Mouse (Mus musculus) heart, adult 8-10 months (tissue): ENCODE results near the gene Nuak2. TPM values are rescaled to one million over a fixed set of nuclear protein-coding genes. Genes with fewer than 3 reads are reported as not detected.
"Not testable (repeated sequence)": the region's sequence is repeated elsewhere in the genome, so short reads cannot be mapped to it uniquely, and the experiment has no call there.

ENCODE experiments used
- DNase-seq: peaks from one replicate; pipeline ENCODE4 v3.0.0; 2022; ENCODE audit warnings: low spot score
- total RNA-seq, 4 experiments: library from RNA; stranded (reverse); gene quantifications; 2 replicates each; pipeline ENCODE4 v1.2.4; 2022

Nuak2 gene
- 1 to 10 TPM; 3.8 to 5.2 (median 4.0) TPM for total RNA-seq

GRCm38 (mm10) chr1:132315889-132316624 lies at the start of gene Nuak2:
Gene Nuak2, plus strand, starts transcription at chr1:132316126.
- DNase-seq = peak; percentile 92

DNA sequence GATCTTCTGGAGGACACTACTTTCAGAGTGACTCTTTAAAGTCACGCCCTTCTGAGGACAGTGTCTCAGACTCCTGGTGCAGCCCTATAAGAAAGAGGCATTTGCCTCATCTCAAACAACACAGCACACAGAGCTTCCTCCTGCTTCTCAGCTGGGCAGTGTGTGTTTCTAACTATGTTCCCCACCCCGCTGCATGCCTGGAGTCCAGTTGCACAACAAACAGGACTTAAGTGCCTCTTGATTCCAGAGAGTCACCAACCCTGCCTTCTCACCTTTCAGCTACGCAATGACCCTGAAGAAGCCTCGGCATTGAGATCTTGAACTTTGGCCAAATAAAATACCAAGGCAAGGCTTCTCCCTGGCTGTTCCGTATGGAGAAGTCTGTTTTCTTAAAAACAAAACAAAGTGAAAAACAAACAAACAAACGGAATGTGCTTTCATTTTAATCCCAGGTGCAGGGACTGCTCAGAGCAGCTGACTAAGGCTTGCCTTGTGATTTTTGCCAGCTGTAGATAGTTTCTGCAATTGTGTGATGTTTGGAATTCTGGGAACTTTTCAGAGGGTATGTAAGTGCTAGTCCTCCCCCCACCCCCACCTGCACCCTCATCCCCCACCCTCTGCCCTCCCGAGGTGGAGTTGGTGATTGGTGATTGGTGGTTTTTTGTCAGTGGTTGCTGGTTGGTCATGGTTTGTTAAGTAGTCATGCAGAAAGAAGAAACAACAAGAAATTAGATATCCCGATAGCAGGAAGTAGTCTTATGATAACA lies 49.0 kb upstream of the Nuak2 start:
- no peak for DNase-seq

GRCm38 (mm10) chr1:132267959-132268358 lies 48.0 kb upstream of the Nuak2 start:
- no peak for DNase-seq

DNA sequence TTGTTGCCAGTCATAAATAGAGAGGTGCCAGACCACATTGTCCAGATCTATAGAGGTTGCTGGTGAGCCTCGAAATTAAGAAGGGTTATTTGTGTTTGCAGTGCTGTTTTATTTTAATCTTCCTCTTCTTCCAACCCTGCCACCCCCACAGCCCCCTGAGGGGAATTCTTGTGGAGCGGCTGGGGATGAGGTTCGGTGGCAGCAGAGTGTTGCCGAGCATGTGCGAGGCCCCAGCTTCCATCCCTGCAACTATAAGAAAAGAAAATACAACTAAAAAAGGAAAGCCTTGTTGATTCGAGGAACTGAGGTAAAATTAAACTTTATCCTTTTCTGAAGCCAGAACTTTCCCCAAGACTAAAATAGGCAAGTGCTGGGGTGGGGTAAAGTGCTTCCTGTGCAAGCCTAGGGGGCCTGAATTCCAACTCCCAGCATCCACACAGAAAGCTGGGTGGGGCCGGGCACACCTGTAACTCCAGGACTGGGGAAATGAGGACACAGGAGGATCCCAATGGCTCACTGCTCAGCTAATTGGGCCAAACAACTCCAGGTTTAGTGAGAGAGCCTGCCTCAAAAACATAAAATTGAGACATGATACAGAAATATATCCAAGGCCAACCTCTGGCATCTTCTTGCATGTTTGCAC lies 47.4 kb upstream of the Nuak2 start:
- DNase-seq = no peak

- DNase-seq = no peak
Observed at GRCm38 (mm10) chr1:132271237-132271636, 44.7 kb upstream of the Nuak2 start.

DNA sequence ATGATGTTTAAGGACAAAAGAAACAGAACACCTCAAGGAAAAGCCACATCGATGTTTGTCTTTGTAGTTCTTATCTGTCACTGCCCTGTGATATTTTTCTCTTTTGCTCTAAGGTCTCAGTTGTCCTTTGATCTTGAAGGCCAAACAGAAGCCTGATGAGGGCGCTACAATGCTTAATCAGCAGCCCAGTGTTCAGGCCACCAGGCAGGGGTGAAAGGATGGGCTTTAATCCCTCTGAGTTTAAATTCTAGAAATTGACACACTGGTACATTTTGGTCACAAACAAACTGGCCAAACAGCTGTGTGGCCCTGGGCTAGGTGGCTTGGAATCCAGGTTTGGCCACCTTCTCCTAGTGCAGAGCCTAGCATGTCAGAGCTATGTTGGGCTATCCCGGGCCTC lies 39.2 kb upstream of the Nuak2 start:
- no peak for DNase-seq

GRCm38 (mm10) chr1:132277124-132277523 lies 38.8 kb upstream of the Nuak2 start:
- no peak for DNase-seq

GRCm38 (mm10) chr1:132280636-132281035 lies 35.3 kb upstream of the Nuak2 start:
- not testable (repeated sequence) for DNase-seq

DNA sequence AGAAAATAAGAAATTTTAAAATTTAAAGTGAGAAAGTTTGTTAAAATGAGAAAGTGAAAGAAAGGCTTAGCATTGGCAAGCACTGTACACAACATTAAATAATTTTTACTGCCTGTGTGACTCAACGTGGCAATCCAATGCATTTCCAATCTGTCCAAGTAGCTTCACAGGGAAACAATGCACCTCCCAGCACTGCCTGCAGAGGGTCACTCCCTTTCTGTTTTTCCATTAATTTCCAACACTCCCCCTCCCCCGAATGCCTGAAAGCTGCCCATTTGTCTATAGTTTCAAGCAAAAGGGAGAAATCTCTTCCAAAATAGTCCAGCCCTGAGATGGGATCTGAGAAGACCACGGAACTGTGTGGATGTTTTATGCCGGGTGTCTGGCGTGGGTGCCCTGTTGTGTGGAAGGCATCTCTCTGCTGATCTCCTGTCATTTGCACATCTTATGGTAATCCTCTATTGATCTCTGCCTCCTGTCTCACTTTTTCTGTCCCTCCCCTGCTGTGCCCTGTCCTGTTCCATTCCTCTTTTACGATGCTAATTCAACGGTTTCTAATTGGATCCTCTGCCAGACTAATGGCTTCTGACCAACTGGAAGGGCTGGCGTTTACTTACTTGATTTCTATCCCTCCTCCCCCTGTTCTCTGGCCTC lies 34.3 kb upstream of the Nuak2 start:
- DNase-seq = no peak

GRCm38 (mm10) chr1:132282177-132282536 lies 33.8 kb upstream of the Nuak2 start:
- DNase-seq = no peak

- no peak for DNase-seq
Observed at GRCm38 (mm10) chr1:132283018-132283417, 32.9 kb upstream of the Nuak2 start.

GRCm38 (mm10) chr1:132286735-132287134 lies 29.2 kb upstream of the Nuak2 start:
- DNase-seq = no peak

GRCm38 (mm10) chr1:132287445-132287844 lies 28.5 kb upstream of the Nuak2 start:
- DNase-seq = no peak

DNA sequence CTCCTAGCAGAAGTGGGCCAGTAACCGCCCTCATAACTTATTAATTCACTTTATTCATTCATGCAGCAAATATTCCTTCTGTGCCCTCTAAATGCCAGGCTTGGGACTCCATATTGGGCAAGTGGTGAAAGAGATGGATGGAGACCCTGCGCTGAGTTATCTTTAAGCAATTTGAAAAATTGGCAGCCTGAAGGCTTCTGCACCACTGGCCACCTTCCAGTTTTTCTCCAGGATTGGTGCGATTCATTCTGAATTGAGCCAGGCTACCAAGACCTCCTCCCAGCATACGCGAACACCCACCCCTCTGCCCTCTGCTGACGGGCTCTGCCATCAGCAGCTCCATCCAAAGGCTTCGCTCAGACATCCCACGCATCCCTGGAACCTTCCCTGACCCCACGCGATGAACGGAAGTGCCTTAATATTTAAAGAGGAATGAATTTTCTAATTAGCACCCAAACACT lies 27.9 kb upstream of the Nuak2 start:
- DNase-seq = no peak

DNA sequence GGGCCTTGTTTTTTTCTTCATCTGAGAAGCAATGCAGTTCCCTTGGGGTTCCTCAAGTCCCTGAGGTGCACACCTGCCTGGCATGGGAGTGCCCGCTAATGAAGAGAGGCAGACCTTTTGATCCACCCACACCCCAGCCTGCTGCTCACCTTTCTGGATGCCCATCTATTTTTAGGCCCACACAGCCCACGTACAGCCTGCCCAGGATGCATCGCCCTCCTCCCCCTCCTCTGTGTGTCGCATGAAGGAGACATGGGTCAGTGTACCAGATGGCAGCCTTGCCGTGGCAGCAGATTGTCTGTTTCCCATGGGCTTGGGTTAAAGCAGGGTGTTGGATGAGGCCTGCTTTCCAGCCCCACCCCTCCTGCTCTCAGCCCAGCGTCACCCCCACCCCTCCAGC lies 26.0 kb upstream of the Nuak2 start:
- no peak for DNase-seq

- no peak for DNase-seq
Observed at GRCm38 (mm10) chr1:132290921-132291675, 24.8 kb upstream of the Nuak2 start.

DNA sequence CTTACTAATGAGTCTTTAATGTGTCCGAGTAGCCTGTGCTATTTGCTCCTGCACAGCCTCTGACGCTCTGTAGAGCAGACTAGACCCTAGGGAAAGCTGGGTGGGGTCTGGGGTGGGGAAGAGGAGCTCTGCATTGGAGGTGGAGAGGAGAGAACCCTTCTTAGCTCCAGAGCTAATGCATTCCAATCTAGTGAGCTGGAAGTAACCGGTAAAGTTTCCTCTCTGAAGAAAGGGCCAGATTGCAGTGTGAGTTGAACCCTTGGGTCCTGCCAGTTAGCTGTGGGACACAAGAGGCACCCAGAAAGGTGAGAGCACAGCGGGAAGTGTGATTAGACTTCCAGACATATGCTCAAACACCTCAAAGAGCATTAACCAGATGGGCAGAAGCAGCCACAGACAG lies 24.2 kb upstream of the Nuak2 start:
- no peak for DNase-seq

DNA sequence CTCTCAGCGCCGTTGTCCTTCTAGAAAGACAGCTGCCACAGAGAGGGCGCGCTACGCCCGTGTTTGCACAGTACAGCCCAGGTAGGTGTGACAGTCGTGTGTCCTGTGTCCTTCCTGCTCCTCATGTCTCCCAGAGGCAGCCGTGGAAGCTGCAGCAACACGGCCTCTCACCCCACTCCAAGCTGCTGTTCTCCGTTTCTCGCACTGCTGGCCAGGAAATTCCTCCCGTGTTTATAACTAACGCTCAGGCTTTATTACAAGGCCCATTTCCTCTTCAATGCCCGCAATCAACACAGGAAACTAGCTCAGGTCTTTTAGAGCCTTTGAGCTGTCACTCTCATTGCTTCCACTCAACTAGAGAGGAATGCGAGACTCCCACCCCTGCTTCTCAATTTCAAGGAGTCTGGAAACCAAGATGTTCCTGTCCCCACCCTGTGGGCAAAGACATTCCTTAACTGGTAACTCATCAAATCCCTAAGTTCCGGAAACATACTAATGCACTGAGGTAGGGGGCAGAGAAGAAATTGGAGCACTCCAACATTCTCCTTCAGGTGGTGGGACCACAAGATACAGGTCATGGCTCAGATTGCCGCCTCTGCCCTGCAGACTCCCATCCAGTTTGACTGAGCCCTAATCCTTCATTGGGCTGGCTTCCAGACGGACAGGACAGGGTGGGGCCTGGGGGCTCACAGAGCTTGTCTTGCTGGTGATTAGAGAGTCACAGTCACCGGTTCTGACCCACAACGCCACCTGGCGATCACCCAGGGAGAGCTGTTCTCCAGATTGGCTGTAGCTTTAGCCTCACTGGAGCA lies 23.4 kb upstream of the Nuak2 start:
- DNase-seq = no peak

- DNase-seq = no peak
Observed at GRCm38 (mm10) chr1:132295506-132295905, 20.4 kb upstream of the Nuak2 start.

DNA sequence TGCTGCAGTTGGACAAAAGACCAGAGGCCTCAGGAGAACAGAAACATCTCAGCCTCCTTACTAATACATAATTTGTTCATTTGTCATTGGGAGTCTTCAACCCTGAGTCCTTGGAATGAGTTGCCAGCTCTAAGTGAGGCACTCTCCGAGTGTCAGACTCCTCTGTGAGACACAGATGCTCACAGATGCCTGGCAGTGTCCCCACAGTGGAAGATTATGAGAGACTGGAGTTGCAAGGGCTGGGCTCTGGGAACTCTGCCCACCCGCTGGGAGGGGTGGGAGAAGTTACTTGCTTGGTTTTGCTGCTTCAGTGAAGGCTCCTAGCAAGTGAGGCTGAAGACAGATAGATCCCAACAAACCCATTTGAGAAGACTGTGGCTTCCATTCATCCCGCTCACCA lies 19.9 kb upstream of the Nuak2 start:
- DNase-seq = no peak

DNA sequence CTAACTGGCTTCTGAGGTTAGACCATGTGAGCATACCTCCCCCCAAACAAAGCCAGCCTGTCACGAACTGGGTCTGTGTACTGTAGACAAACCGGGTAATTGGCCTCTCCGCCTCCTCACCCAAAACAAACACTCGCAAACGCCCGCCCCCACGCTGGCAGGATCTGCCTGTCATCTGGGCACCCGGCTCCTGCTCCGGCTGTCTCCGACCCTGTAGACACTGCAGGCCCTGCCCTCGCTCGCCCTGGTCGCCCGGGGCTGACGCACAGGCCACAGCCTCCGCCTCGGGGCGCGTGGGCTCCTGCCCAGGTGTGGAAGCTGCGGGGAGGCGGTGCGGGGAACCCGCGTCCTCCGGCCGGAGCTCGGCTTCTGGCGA lies 17.5 kb upstream of the Nuak2 start, which contains the start of gene Klhdc8a:
Gene Klhdc8a, plus strand, starts transcription at position 202 of the 376 bp plus-strand sequence.
- no peak for DNase-seq
